Mouse (Mus musculus) limb, embryonic 10.5 days (tissue): Measurements from ENCODE around the gene Samhd1. TPM values are rescaled to one million over a fixed set of nuclear protein-coding genes. Genes with fewer than 3 reads are reported as not detected.
A peak's percentile ranks its signal among the peaks of the same experiment; 100 is the strongest.
"Not testable (repeated sequence)": the region's sequence is repeated elsewhere in the genome, so short reads cannot be mapped to it uniquely, and the experiment has no call there.

Source experiments
- DNase-seq: peaks from one replicate; pipeline ENCODE4 v3.0.0-alpha.2; 2017; ENCODE audit warnings: low spot score
- H3K27ac ChIP-seq: fragments of 300-500 bp; sonication (generic); 2 replicates; pipeline ENCODE4 v1.5.1; 2016; ENCODE audit warnings: mild to moderate bottlenecking
- H3K27me3 ChIP-seq: fragments of 300-500 bp; sonication (generic); 2 replicates; pipeline ENCODE4 v1.6.1; 2016; ENCODE audit warnings: low read depth, mild to moderate bottlenecking; ENCODE audit not compliant: poor library complexity, severe bottlenecking
- H3K36me3 ChIP-seq: fragments of 300-500 bp; sonication (generic); 2 replicates; pipeline ENCODE4 v1.6.1; 2016; ENCODE audit warnings: mild to moderate bottlenecking, moderate library complexity
- H3K4me1 ChIP-seq: fragments of 300-500 bp; sonication (generic); 2 replicates; pipeline ENCODE4 v1.6.1; 2016
- H3K4me3 ChIP-seq: fragments of 300-500 bp; sonication (generic); 2 replicates; pipeline ENCODE4 v1.5.1; 2016; ENCODE audit warnings: mild to moderate bottlenecking, moderate library complexity
- H3K9me3 ChIP-seq: fragments of 300-500 bp; sonication (generic); replicated peaks from 2 replicates; pipeline ENCODE4 v1.6.1; 2016; ENCODE audit warnings: mild to moderate bottlenecking
- WGBS: fragments of 180-500 bp; shearing (Covaris S2); methylation state at CpG from one replicate; pipeline ENCODE4 v1.1.7; 2016; 5-methylcytosine and 5-hydroxymethylcytosine counted together
- polyA plus RNA-seq: library from polyadenylated mRNA; unstranded; fragments of >200 nt; fragmentation: Nextera tagmentation; extraction: Ambion mirVana; gene quantifications from 2 replicates; pipeline ENCODE4 v1.2.1, GENCODE M21; 2016

Samhd1 gene
- 24.0 and 27.3 TPM in 2 replicates for polyA plus RNA-seq

- Histone ChIP-seq H3K4me1 (peaks cover 16% of the 10 kb centered on the region), H3K36me3 (no peaks in the 10 kb centered on the region), H3K27ac (peak within 1 kb of the TSS; percentile 84), H3K27me3 (no peaks in the 10 kb centered on the region), H3K9me3 (no peaks in the 10 kb centered on the region; the same call in 1 of the 2 replicates), H3K4me3 (peak within 1 kb of the TSS; percentile 82)
- peak; percentile 95 for DNase-seq
- under 1% methylated on average over 32 of the region's 32 CpGs for WGBS
Observed at GRCm38 (mm10) chr2:157135014-157135413, at the start of gene Samhd1. Gene Samhd1 (minus strand): TSS chr2:157135265.

GRCm38 (mm10) chr2:157178167-157178566 is 43.1 kb upstream of the Samhd1 start:
- Histone ChIP-seq H3K9me3 (no peaks in the 10 kb centered on the region), H3K4me1 (no peaks in the 10 kb centered on the region), H3K27me3 (no peaks in the 10 kb centered on the region), H3K36me3 (peaks cover 77% of the 10 kb centered on the region), H3K4me3 (no peak overlapping the region), H3K27ac (no peak overlapping the region)
- no peak for DNase-seq
- 82% methylated on average over 6 of the region's 6 CpGs for WGBS

GRCm38 (mm10) chr2:157176248-157176647 is 41.2 kb upstream of the Samhd1 start:
- 89% methylated on average over 3 of the region's 3 CpGs for WGBS
- H3K27ac ChIP-seq, result no peak overlapping the region
- H3K9me3 ChIP-seq, result no peaks in the 10 kb centered on the region
- no peaks in the 10 kb centered on the region for H3K27me3 ChIP-seq
- peaks cover 73% of the 10 kb centered on the region for H3K36me3 ChIP-seq
- H3K4me3 ChIP-seq, result no peak overlapping the region
- H3K4me1 ChIP-seq, result no peaks in the 10 kb centered on the region
- DNase-seq, result no peak

GRCm38 (mm10) chr2:157174416-157174815 is 39.4 kb upstream of the Samhd1 start:
- no peaks in the 10 kb centered on the region for H3K27me3 ChIP-seq
- no peaks in the 10 kb centered on the region for H3K4me1 ChIP-seq
- no peak overlapping the region for H3K27ac ChIP-seq
- no peaks in the 10 kb centered on the region for H3K9me3 ChIP-seq
- no peak overlapping the region for H3K4me3 ChIP-seq
- 77% methylated on average over 5 of the region's 5 CpGs for WGBS
- peaks cover 73% of the 10 kb centered on the region for H3K36me3 ChIP-seq
- no peak for DNase-seq

GRCm38 (mm10) chr2:157173555-157173954 is 38.5 kb upstream of the Samhd1 start:
- Histone ChIP-seq H3K4me1 (no peaks in the 10 kb centered on the region), H3K27ac (no peak overlapping the region), H3K27me3 (no peaks in the 10 kb centered on the region), H3K9me3 (no peaks in the 10 kb centered on the region), H3K36me3 (peaks cover 78% of the 10 kb centered on the region), H3K4me3 (no peak overlapping the region)
- WGBS, result 96% methylated on average over 6 of the region's 6 CpGs
- no peak for DNase-seq

GRCm38 (mm10) chr2:157172984-157173383 is 37.9 kb upstream of the Samhd1 start:
- no peak for DNase-seq
- H3K4me3 ChIP-seq, result no peak overlapping the region
- H3K27ac ChIP-seq, result no peak overlapping the region
- no peaks in the 10 kb centered on the region for H3K9me3 ChIP-seq
- 95% methylated on average over 6 of the region's 6 CpGs for WGBS
- H3K36me3 ChIP-seq, result peaks cover 81% of the 10 kb centered on the region
- no peaks in the 10 kb centered on the region for H3K4me1 ChIP-seq
- H3K27me3 ChIP-seq, result no peaks in the 10 kb centered on the region

- Histone ChIP-seq H3K36me3 (peaks cover 79% of the 10 kb centered on the region), H3K9me3 (no peaks in the 10 kb centered on the region), H3K27ac (no peak overlapping the region), H3K27me3 (no peaks in the 10 kb centered on the region), H3K4me3 (no peak overlapping the region), H3K4me1 (no peaks in the 10 kb centered on the region)
- 77% methylated on average over 6 of the region's 6 CpGs for WGBS
- DNase-seq, result no peak
Observed at GRCm38 (mm10) chr2:157170626-157171025, 35.6 kb upstream of the Samhd1 start.

GRCm38 (mm10) chr2:157170166-157170565 is 35.1 kb upstream of the Samhd1 start:
- Histone ChIP-seq H3K4me3 (no peak overlapping the region), H3K36me3 (peaks cover 78% of the 10 kb centered on the region), H3K27me3 (no peaks in the 10 kb centered on the region), H3K4me1 (no peaks in the 10 kb centered on the region), H3K27ac (no peak overlapping the region), H3K9me3 (no peaks in the 10 kb centered on the region)
- no peak for DNase-seq
- 61% methylated on average over 5 of the region's 5 CpGs for WGBS

- H3K27me3 ChIP-seq, result no peaks in the 10 kb centered on the region
- no peak overlapping the region for H3K4me3 ChIP-seq
- no peak overlapping the region for H3K27ac ChIP-seq
- 93% methylated on average over 12 of the region's 12 CpGs for WGBS
- H3K4me1 ChIP-seq, result no peaks in the 10 kb centered on the region
- DNase-seq, result no peak
- peaks cover 79% of the 10 kb centered on the region for H3K36me3 ChIP-seq
- no peaks in the 10 kb centered on the region for H3K9me3 ChIP-seq
Observed at GRCm38 (mm10) chr2:157166371-157167080, 31.5 kb upstream of the Samhd1 start.

- peaks cover 86% of the 10 kb centered on the region for H3K36me3 ChIP-seq
- H3K4me1 ChIP-seq, H3K27ac ChIP-seq, H3K27me3 ChIP-seq, H3K9me3 ChIP-seq, H3K4me3 ChIP-seq, DNase-seq: not testable (repeated sequence)
Observed at GRCm38 (mm10) chr2:157165312-157166224, 30.5 kb upstream of the Samhd1 start.

- Histone ChIP-seq H3K36me3 (peaks cover 89% of the 10 kb centered on the region), H3K4me1 (no peaks in the 10 kb centered on the region), H3K4me3 (no peak overlapping the region), H3K9me3 (no peaks in the 10 kb centered on the region), H3K27me3 (no peaks in the 10 kb centered on the region), H3K27ac (no peak overlapping the region)
- 83% methylated on average over 2 of the region's 2 CpGs for WGBS
- no peak for DNase-seq
Observed at GRCm38 (mm10) chr2:157164101-157164500, 29.0 kb upstream of the Samhd1 start.

GRCm38 (mm10) chr2:157156079-157156478 is 21.0 kb upstream of the Samhd1 start:
- H3K27me3 ChIP-seq, result no peaks in the 10 kb centered on the region
- no peaks in the 10 kb centered on the region for H3K9me3 ChIP-seq
- H3K27ac ChIP-seq, result no peak overlapping the region
- WGBS, result 88% methylated on average over 1 of the region's 1 CpGs
- DNase-seq, result no peak
- no peaks in the 10 kb centered on the region for H3K4me1 ChIP-seq
- H3K4me3 ChIP-seq, result no peak overlapping the region
- peaks cover 94% of the 10 kb centered on the region for H3K36me3 ChIP-seq

- Histone ChIP-seq H3K4me1 (no peaks in the 10 kb centered on the region), H3K4me3 (no peak overlapping the region), H3K9me3 (no peaks in the 10 kb centered on the region), H3K27ac (no peak overlapping the region), H3K36me3 (peaks cover 94% of the 10 kb centered on the region), H3K27me3 (no peaks in the 10 kb centered on the region)
- no peak for DNase-seq
- WGBS, result 89% methylated on average over 2 of the region's 2 CpGs
Observed at GRCm38 (mm10) chr2:157153235-157153634, 18.2 kb upstream of the Samhd1 start.
